Mouse (Mus musculus) forebrain, embryonic 11.5 days (tissue): ENCODE results near the gene Sgms1. TPM values are rescaled to one million over a fixed set of nuclear protein-coding genes. Genes with fewer than 3 reads are reported as not detected.

Experiments used
- ATAC-seq: fragments of 200-750 bp; cut with Nextera tagmentation; replicated peaks from 2 replicates; pipeline ENCODE4 v1.8.0; 2017; ENCODE audit warnings: moderate TSS enrichment; ENCODE audit not compliant: low FRiP score
- DNase-seq: peaks from one replicate; pipeline ENCODE4 v3.0.0-alpha.2; 2017; ENCODE audit warnings: low spot score
- H3K27ac ChIP-seq: fragments of 300-500 bp; sonication (generic); 2 replicates; pipeline ENCODE4 v1.5.1; 2014; ENCODE audit warnings: low read depth, low read length
- H3K27me3 ChIP-seq: fragments of 300-500 bp; sonication (generic); 2 replicates; pipeline ENCODE4 v1.6.1; 2014; ENCODE audit warnings: mild to moderate bottlenecking, low read length, mixed read lengths; ENCODE audit not compliant: control insufficient read depth, insufficient read depth
- H3K36me3 ChIP-seq: fragments of 300-500 bp; sonication (generic); 2 replicates; pipeline ENCODE4 v1.6.1; 2014; ENCODE audit warnings: mild to moderate bottlenecking, low read length, moderate library complexity, mixed read lengths; ENCODE audit not compliant: control insufficient read depth, insufficient read depth
- H3K4me1 ChIP-seq: fragments of 300-500 bp; sonication (generic); replicated peaks from 2 replicates; pipeline ENCODE4 v1.6.1; 2014; ENCODE audit warnings: low read length, mixed read lengths; ENCODE audit not compliant: control insufficient read depth, insufficient read depth
- H3K4me2 ChIP-seq: fragments of 300-500 bp; sonication (generic); 2 replicates; pipeline ENCODE4 v1.6.1; 2014; ENCODE audit warnings: low read depth, mild to moderate bottlenecking, low read length, moderate library complexity, mixed read lengths; ENCODE audit not compliant: severe bottlenecking
- H3K4me3 ChIP-seq: fragments of 300-500 bp; sonication (generic); 2 replicates; pipeline ENCODE4 v1.5.1; 2014; ENCODE audit warnings: low read depth, low read length
- H3K9ac ChIP-seq: fragments of 300-500 bp; sonication (generic); 2 replicates; pipeline ENCODE4 v1.6.1; 2014; ENCODE audit warnings: low read length
- H3K9me3 ChIP-seq: fragments of 300-500 bp; sonication (generic); 2 replicates; pipeline ENCODE4 v1.6.1; 2016; ENCODE audit warnings: low read length, mixed read lengths; ENCODE audit not compliant: control insufficient read depth
- WGBS: fragments of 180-500 bp; shearing (Covaris S2); extraction: QIAGEN DNeasy Blood & Tissue Kit; methylation state at CpG from one replicate; pipeline ENCODE4 v1.1.7; 2014; 5-methylcytosine and 5-hydroxymethylcytosine counted together
- polyA plus RNA-seq: library from polyadenylated mRNA; unstranded; fragments of >200 nt; fragmentation: Nextera tagmentation; extraction: Ambion mirVana; gene quantifications from 2 replicates; pipeline ENCODE4 v1.2.1, GENCODE M21; 2014

Sgms1 gene
- polyA plus RNA-seq, 1 experiment from 2014 or later = 17.8 TPM

DNA sequence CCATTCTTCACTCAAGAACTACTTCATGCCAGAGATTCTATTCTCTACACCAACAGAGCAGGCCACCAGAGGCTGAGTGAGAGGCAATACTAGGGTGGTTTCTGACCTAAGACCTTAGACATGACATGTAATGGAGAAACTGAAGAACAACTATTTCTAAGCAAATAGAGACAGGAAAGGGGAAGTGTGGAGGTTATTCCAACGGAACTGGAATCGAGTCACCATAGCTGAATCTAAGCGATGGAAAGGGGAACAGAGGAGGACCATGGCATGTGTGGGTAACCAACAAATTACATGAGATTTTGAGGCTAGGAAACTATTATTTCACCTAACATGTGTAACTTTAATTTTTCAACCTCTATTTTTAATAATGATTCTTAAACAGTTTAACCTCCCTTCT is 78.5 kb downstream of the Sgms1 start:
- DNase-seq (no peak), ATAC-seq (no peak)
- Histone ChIP-seq H3K36me3 (no peaks in the 10 kb centered on the region), H3K9ac (no peak overlapping the region), H3K4me3 (no peak overlapping the region), H3K4me1 (no peaks in the 10 kb centered on the region), H3K27me3 (no peaks in the 10 kb centered on the region), H3K27ac (no peak overlapping the region), H3K4me2 (no peak overlapping the region), H3K9me3 (no peaks in the 10 kb centered on the region)
- WGBS = 97% methylated on average over 3 of the region's 3 CpGs

DNA sequence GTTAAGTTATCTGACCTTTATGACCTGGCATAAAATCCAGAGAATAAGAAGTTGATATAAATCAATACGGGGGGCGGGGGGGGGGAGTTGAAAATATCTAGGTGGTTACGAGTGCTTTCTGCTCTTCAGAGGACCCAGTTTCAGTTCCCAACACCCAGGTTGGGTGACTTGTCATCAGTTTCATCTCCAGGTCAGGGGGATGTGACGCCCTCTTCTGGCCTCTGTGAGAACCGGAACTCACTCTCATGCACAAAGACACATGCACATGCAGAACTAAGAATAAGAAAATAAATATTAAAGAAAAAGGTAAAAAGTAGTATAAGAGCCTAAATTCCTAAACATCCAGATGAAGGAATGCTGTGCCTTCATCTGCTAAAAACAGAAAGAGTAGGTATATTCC is 79.0 kb downstream of the Sgms1 start:
- H3K4me3 ChIP-seq = no peak overlapping the region
- no peaks in the 10 kb centered on the region for H3K4me1 ChIP-seq
- 94% methylated on average over 5 of the region's 5 CpGs for WGBS
- no peaks in the 10 kb centered on the region for H3K27me3 ChIP-seq
- H3K4me2 ChIP-seq = no peak overlapping the region
- DNase-seq (no peak), ATAC-seq (no peak)
- no peaks in the 10 kb centered on the region for H3K9me3 ChIP-seq
- H3K36me3 ChIP-seq = no peaks in the 10 kb centered on the region
- no peak overlapping the region for H3K9ac ChIP-seq
- no peak overlapping the region for H3K27ac ChIP-seq

DNA sequence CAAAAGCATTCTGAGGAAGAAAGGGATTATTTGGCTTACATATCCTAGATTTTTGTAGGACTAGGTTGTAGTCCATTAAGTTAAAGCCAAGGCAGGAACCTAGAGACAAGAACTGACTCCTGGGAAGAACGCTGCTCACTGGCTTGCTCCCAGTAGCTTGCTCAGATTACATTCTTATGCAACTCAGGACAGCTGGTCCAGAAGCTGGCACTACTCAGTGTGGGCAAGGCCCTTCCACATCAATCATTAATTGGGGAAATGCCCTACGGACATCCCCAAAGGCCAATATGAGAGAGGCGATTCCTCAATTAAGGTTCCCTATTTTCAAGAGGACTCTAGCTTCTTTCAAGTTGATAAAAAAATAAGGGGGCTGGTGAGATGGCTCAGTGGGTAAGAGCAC is 80.2 kb downstream of the Sgms1 start:
- ATAC-seq (no peak), DNase-seq (no peak)
- Histone ChIP-seq H3K4me2 (no peak overlapping the region), H3K36me3 (no peaks in the 10 kb centered on the region), H3K4me1 (no peaks in the 10 kb centered on the region), H3K4me3 (no peak overlapping the region), H3K27me3 (no peaks in the 10 kb centered on the region), H3K9me3 (no peaks in the 10 kb centered on the region), H3K27ac (no peak overlapping the region), H3K9ac (no peak overlapping the region)
- 94% methylated on average over 3 of the region's 3 CpGs for WGBS

- H3K9ac ChIP-seq = no peak overlapping the region
- no peak overlapping the region for H3K27ac ChIP-seq
- ATAC-seq (no peak), DNase-seq (no peak)
- H3K4me2 ChIP-seq = no peak overlapping the region
- no peaks in the 10 kb centered on the region for H3K9me3 ChIP-seq
- H3K36me3 ChIP-seq = no peaks in the 10 kb centered on the region
- H3K4me3 ChIP-seq = no peak overlapping the region
- no peaks in the 10 kb centered on the region for H3K27me3 ChIP-seq
- H3K4me1 ChIP-seq = no peaks in the 10 kb centered on the region
- WGBS = 85% methylated on average over 3 of the region's 3 CpGs
Observed at GRCm38 (mm10) chr19:32308311-32308710, 81.2 kb downstream of the Sgms1 start.

- Histone ChIP-seq H3K4me2 (no peak overlapping the region), H3K9me3 (no peaks in the 10 kb centered on the region), H3K9ac (no peak overlapping the region), H3K27me3 (no peaks in the 10 kb centered on the region), H3K36me3 (no peaks in the 10 kb centered on the region), H3K4me1 (no peaks in the 10 kb centered on the region), H3K27ac (no peak overlapping the region), H3K4me3 (no peak overlapping the region)
- ATAC-seq (no peak), DNase-seq (no peak)
- 40% methylated on average over 4 of the region's 4 CpGs for WGBS
Observed at GRCm38 (mm10) chr19:32304898-32305297, 84.6 kb downstream of the Sgms1 start.

GRCm38 (mm10) chr19:32304008-32304873 is 85.3 kb downstream of the Sgms1 start:
- no peaks in the 10 kb centered on the region for H3K36me3 ChIP-seq
- no peaks in the 10 kb centered on the region for H3K9me3 ChIP-seq
- DNase-seq = no peak
- WGBS = 86% methylated on average over 9 of the region's 9 CpGs
- H3K4me1 ChIP-seq = no peaks in the 10 kb centered on the region
- no peaks in the 10 kb centered on the region for H3K27me3 ChIP-seq
- H3K4me2 ChIP-seq = no peak overlapping the region
- no peak overlapping the region for H3K27ac ChIP-seq
- H3K9ac ChIP-seq = no peak overlapping the region
- no peak overlapping the region for H3K4me3 ChIP-seq
- no peak for ATAC-seq

- Histone ChIP-seq H3K36me3 (no peaks in the 10 kb centered on the region), H3K9me3 (no peaks in the 10 kb centered on the region), H3K4me1 (0 out of 2 replicates have a peak, but pooled peaks cover 3% of the 10 kb centered on the region), H3K4me2 (no peak overlapping the region), H3K4me3 (no peak overlapping the region), H3K27me3 (no peaks in the 10 kb centered on the region), H3K27ac (no peak overlapping the region), H3K9ac (no peak overlapping the region)
- ATAC-seq (no peak), DNase-seq (no peak)
- WGBS = 85% methylated on average over 5 of the region's 5 CpGs
Observed at GRCm38 (mm10) chr19:32302835-32303381, 86.6 kb downstream of the Sgms1 start.

DNA sequence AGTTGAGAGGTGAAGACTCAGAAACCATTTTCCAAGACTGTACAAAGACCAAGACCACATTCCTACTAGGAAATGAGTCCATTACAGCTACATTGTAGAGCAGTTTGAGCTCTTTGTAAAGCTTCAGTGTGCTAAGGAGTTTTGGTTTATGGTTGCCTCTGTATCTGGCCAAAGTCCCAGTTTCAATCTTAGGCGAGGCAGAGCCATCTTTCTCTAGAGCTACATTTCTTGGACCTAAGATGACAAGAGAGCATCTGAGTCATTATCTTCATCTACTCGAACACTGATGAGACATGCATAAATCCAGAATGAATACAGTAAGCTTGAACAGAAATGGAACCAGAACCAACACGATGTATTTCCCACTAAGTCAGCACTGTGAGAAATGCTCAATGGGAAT is 87.9 kb downstream of the Sgms1 start:
- Histone ChIP-seq H3K4me2 (no peak overlapping the region), H3K4me3 (no peak overlapping the region), H3K27me3 (no peaks in the 10 kb centered on the region), H3K9ac (no peak overlapping the region), H3K36me3 (no peaks in the 10 kb centered on the region), H3K9me3 (no peaks in the 10 kb centered on the region), H3K27ac (no peak overlapping the region), H3K4me1 (0 out of 2 replicates have a peak, but pooled peaks cover 4% of the 10 kb centered on the region)
- no peak for DNase-seq
- 91% methylated on average over 3 of the region's 3 CpGs for WGBS
- ATAC-seq = no peak

DNA sequence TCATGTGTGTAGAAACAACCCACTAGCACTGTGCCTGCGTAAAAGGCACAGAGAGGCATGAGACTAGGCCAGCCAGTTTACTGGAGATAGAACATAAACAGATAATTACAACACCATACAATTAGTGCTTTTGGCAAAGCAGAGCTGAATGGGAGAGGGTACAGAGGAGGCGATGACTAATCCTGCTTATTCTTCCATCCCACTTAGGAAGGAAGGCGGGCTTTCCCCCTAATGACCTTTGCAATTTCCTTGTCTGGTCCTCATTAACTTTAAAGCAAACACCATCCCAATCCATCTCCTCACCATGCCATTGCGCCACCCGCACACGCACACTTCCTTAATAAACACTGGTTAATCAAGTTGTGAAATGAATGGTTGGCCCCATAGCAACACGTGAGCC is 91.3 kb downstream of the Sgms1 start:
- Histone ChIP-seq H3K36me3 (no peaks in the 10 kb centered on the region), H3K9ac (no peak overlapping the region), H3K27me3 (no peaks in the 10 kb centered on the region), H3K4me1 (0 out of 2 replicates have a peak, but pooled peaks cover 4% of the 10 kb centered on the region), H3K9me3 (no peaks in the 10 kb centered on the region), H3K27ac (no peak overlapping the region), H3K4me2 (no peak overlapping the region), H3K4me3 (no peak overlapping the region)
- DNase-seq (peak; percentile 56), ATAC-seq (peak; percentile 63; the same call in 1 of the 2 replicates)
- WGBS = 42% methylated on average over 7 of the region's 7 CpGs
